Comparison of ENCODE assay signal across 23 mouse cellular contexts in genomic region chr9:119547528-119547927, GRCm38 (mm10). TPM values are rescaled to one million over a fixed set of nuclear protein-coding genes. Genes with fewer than 3 reads are reported as not detected.
DNase-seq lines count a peak whose midpoint lies in the region; ATAC-seq lines count a peak whose summit lies in the region.
"Had no signal": no experiment of that assay in that cellular context is flagged by ENCODE, and none has a peak within 500 bp of the region (broad histone marks: within the 10 kb centered on the region; RNA-seq: fewer than 3 reads in every experiment).

No protein-coding gene starts in this region.

- intact Hi-C loops in heart, postnatal 25 days (cut with DNase I): no loop called here

- peaks cover 86% of the 10 kb centered on the region for H3K27me3 ChIP-seq in forebrain, embryonic 10.5 days (ENCODE audit: poor library complexity, severe bottlenecking)
- H3K27me3 ChIP-seq in forebrain, embryonic 12.5 days: peaks cover 12% of the 10 kb centered on the region
- no peaks in the 10 kb centered on the region for H3K27me3 ChIP-seq in kidney, embryonic 15.5 days
- H3K27me3 ChIP-seq: CH12.LX; embryonic facial prominence, embryonic 15.5 days; heart, embryonic 15.5 days had no signal

- no peaks in the 10 kb centered on the region for H3K9me3 ChIP-seq in forebrain, embryonic 10.5 days
- no peaks in the 10 kb centered on the region for H3K9me3 ChIP-seq in forebrain, embryonic 12.5 days
- no peaks in the 10 kb centered on the region for H3K9me3 ChIP-seq in kidney, embryonic 15.5 days (replicated peaks)
- H3K9me3 ChIP-seq: embryonic facial prominence, embryonic 15.5 days; heart, embryonic 15.5 days; hindbrain, embryonic 10.5 days had no signal

- WGBS in forebrain, embryonic 10.5 days: 25% methylated on average over 12 of the region's 12 CpGs
- WGBS in forebrain, embryonic 12.5 days: 25% methylated on average over 12 of the region's 12 CpGs
- WGBS in kidney, embryonic 15.5 days: 29% methylated on average over 12 of the region's 12 CpGs

- peaks cover 18% of the 10 kb centered on the region for H3K4me1 ChIP-seq in forebrain, embryonic 10.5 days
- no peaks in the 10 kb centered on the region for H3K4me1 ChIP-seq in forebrain, embryonic 12.5 days
- peaks cover 13% of the 10 kb centered on the region for H3K4me1 ChIP-seq in kidney, embryonic 15.5 days
- H3K4me1 ChIP-seq: embryonic facial prominence, embryonic 15.5 days; heart, embryonic 15.5 days had no signal

- no peak overlapping the region for H3K9ac ChIP-seq in forebrain, embryonic 12.5 days
- H3K9ac ChIP-seq in kidney, embryonic 15.5 days: no peak overlapping the region
- H3K9ac ChIP-seq: embryonic facial prominence, embryonic 15.5 days; heart, embryonic 15.5 days; hindbrain, embryonic 14.5 days had no signal

- H3K27ac ChIP-seq in forebrain, embryonic 10.5 days: peak overlapping the region; percentile 73; the same call in 1 of the 2 replicates
- H3K27ac ChIP-seq in forebrain, embryonic 12.5 days: no peak overlapping the region
- peak overlapping the region; percentile 78 for H3K27ac ChIP-seq in kidney, embryonic 15.5 days
- H3K27ac ChIP-seq: embryonic facial prominence, embryonic 15.5 days; heart, adult 2 months; heart, embryonic 15.5 days; hindbrain, embryonic 10.5 days; hindbrain, embryonic 14.5 days had no signal

- no peak for ATAC-seq in forebrain, embryonic 12.5 days (ENCODE audit: low FRiP score)
- peak; percentile 57 for ATAC-seq in kidney, embryonic 15.5 days (replicated peaks; ENCODE audit: low FRiP score)
- ATAC-seq: forebrain, embryonic 16.5 days had no signal

- H3K4me3 ChIP-seq in forebrain, embryonic 10.5 days: no peak overlapping the region
- no peak overlapping the region for H3K4me3 ChIP-seq in forebrain, embryonic 12.5 days (replicated peaks)
- H3K4me3 ChIP-seq in kidney, embryonic 15.5 days (replicated peaks): no peak overlapping the region
- H3K4me3 ChIP-seq: embryonic facial prominence, embryonic 15.5 days; erythroblast, embryonic 14.5 days; heart, adult 2 months; heart, embryonic 15.5 days; hindbrain, embryonic 10.5 days had no signal

- peaks cover 58% of the 10 kb centered on the region for H3K36me3 ChIP-seq in forebrain, embryonic 10.5 days (replicated peaks)
- H3K36me3 ChIP-seq in forebrain, embryonic 12.5 days (replicated peaks): peaks cover 10% of the 10 kb centered on the region
- no peaks in the 10 kb centered on the region for H3K36me3 ChIP-seq in kidney, embryonic 15.5 days
- H3K36me3 ChIP-seq: embryonic facial prominence, embryonic 15.5 days; hindbrain, embryonic 10.5 days had no signal

- H3K4me2 ChIP-seq in forebrain, embryonic 12.5 days: no peak overlapping the region
- H3K4me2 ChIP-seq in kidney, embryonic 15.5 days: no peak overlapping the region
- H3K4me2 ChIP-seq: embryonic facial prominence, embryonic 15.5 days; heart, embryonic 11.5 days; heart, embryonic 15.5 days; hindbrain, embryonic 14.5 days had no signal

- DNase-seq in forebrain, embryonic 10.5 days (ENCODE audit: extremely low spot score, low spot score): peak; percentile 35
- DNase-seq in kidney, adult 9 months: no peak
- peak; percentile 11 for DNase-seq in kidney, postnatal 14 days
- no peak for DNase-seq in thymus, postnatal 4 days
- no peak for DNase-seq in heart, postnatal 25 days (ENCODE audit: low spot score)
- no peak for DNase-seq in lung, postnatal 36 days
- DNase-seq: adrenal gland, postnatal 10 days; cerebellum, adult 11-12 months; cerebellum, adult 9-10 months; cerebellum, postnatal 25 days; gastrocnemius, postnatal 10 days; heart, adult 2 months; heart, postnatal 14 days had no signal

RNA-seq across cellular contexts. Expression of gene Scn5a, which starts 31.3 kb away (rescaled TPM):
- polyA plus RNA-seq in forebrain, embryonic 10.5 days (2016; fragmentation: Nextera tagmentation; extraction: Ambion mirVana): 2.9 and 3.6 TPM in 2 replicates
- 3.2 and 3.5 TPM in 2 replicates for polyA plus RNA-seq in forebrain, embryonic 12.5 days (2016; fragmentation: Nextera tagmentation; extraction: Ambion mirVana)
- 0.19 and 0.32 TPM in 2 replicates for polyA plus RNA-seq in kidney, embryonic 15.5 days (2015; fragmentation: Nextera tagmentation; extraction: Ambion mirVana)
- 100 to 1,000 TPM; 141 to 144 TPM for total RNA-seq in heart, postnatal 25 days (2021)
- polyA plus RNA-seq: erythroblast, embryonic 14.5 days had no signal

Comparison
In these comparisons a context has a peak if more than half of its experiments do, and no peak if none do; other contexts are left out.
1. DNase-seq: peak in forebrain, embryonic 10.5 days (single experiment) and kidney, postnatal 14 days (single experiment); none in kidney, adult 9 months (single experiment), thymus, postnatal 4 days (single experiment), heart, postnatal 25 days (single experiment) and lung, postnatal 36 days (single experiment).